Mouse (Mus musculus): ENCODE measurements around the gene Iqsec1. TPM values are rescaled to one million over a fixed set of nuclear protein-coding genes. Genes with fewer than 3 reads are reported as not detected.

Gene Iqsec1
- polyA plus RNA-seq, 1 experiment from 2014 or later: 16.1 TPM

- H3K27ac ChIP-seq (ENCODE audit: low read depth, low read length): no peak overlapping the region
- no peaks in the 10 kb centered on the region for H3K4me1 ChIP-seq (ENCODE audit: control insufficient read depth, insufficient read depth, low read length)
- H3K9ac ChIP-seq (ENCODE audit: low read depth, low read length): no peak overlapping the region
- no peak for ATAC-seq (ENCODE audit: low FRiP score, low TSS enrichment)
- 91% methylated on average over 2 of the region's 2 CpGs for WGBS
- H3K9me3 ChIP-seq (ENCODE audit: control insufficient read depth, low read length): no peaks in the 10 kb centered on the region
- H3K4me2 ChIP-seq (replicated peaks; ENCODE audit: low read depth, low read length): no peak overlapping the region
- H3K4me3 ChIP-seq (ENCODE audit: low read length): no peak overlapping the region
- no peaks in the 10 kb centered on the region for H3K36me3 ChIP-seq (ENCODE audit: control insufficient read depth, insufficient read depth, low read length)
- no peaks in the 10 kb centered on the region for H3K27me3 ChIP-seq (ENCODE audit: control insufficient read depth, insufficient read depth, low read length)
These were observed 187.7 kb downstream of the Iqsec1 start for GRCm38 (mm10) chr6:90800825-90801224.

DNA sequence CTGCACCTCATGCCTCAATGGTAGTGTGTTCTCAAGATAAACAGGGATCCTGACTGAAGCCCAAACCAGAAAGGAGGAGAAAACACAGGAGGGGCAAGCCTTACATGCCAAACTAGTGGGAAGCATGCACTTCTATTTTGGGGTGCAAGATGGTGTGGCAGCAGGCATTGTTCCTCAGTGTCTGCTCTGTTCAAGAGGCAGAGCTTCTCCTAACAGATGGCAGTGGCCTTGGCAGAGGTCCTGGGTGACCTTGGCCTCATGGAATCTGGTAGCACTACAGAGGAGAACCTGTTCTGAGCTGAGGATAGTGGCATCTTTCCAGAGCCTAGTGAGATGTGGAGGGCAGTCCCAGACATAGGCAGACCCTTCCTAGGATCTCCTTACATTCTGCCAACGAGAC lies 189.4 kb downstream of the Iqsec1 start:
- Histone ChIP-seq H3K4me2 (replicated peaks; ENCODE audit: low read depth, low read length) (no peak overlapping the region), H3K36me3 (ENCODE audit: control insufficient read depth, insufficient read depth, low read length) (no peaks in the 10 kb centered on the region), H3K4me3 (ENCODE audit: low read length) (no peak overlapping the region), H3K9ac (ENCODE audit: low read depth, low read length) (no peak overlapping the region), H3K4me1 (ENCODE audit: control insufficient read depth, insufficient read depth, low read length) (no peaks in the 10 kb centered on the region), H3K27me3 (ENCODE audit: control insufficient read depth, insufficient read depth, low read length) (no peaks in the 10 kb centered on the region), H3K9me3 (ENCODE audit: control insufficient read depth, low read length) (no peaks in the 10 kb centered on the region), H3K27ac (ENCODE audit: low read depth, low read length) (no peak overlapping the region)
- WGBS: 100% methylated on average over 1 of the region's 1 CpGs
- no peak for ATAC-seq (ENCODE audit: low FRiP score, low TSS enrichment)

GRCm38 (mm10) chr6:90798201-90798600 lies 190.3 kb downstream of the Iqsec1 start:
- H3K4me3 ChIP-seq (ENCODE audit: low read length): no peak overlapping the region
- no peak for ATAC-seq (ENCODE audit: low FRiP score, low TSS enrichment)
- no peaks in the 10 kb centered on the region for H3K9me3 ChIP-seq (ENCODE audit: control insufficient read depth, low read length)
- H3K4me1 ChIP-seq (ENCODE audit: control insufficient read depth, insufficient read depth, low read length): no peaks in the 10 kb centered on the region
- H3K4me2 ChIP-seq (replicated peaks; ENCODE audit: low read depth, low read length): no peak overlapping the region
- no peaks in the 10 kb centered on the region for H3K27me3 ChIP-seq (ENCODE audit: control insufficient read depth, insufficient read depth, low read length)
- no peaks in the 10 kb centered on the region for H3K36me3 ChIP-seq (ENCODE audit: control insufficient read depth, insufficient read depth, low read length)
- H3K27ac ChIP-seq (ENCODE audit: low read depth, low read length): no peak overlapping the region
- H3K9ac ChIP-seq (ENCODE audit: low read depth, low read length): no peak overlapping the region

DNA sequence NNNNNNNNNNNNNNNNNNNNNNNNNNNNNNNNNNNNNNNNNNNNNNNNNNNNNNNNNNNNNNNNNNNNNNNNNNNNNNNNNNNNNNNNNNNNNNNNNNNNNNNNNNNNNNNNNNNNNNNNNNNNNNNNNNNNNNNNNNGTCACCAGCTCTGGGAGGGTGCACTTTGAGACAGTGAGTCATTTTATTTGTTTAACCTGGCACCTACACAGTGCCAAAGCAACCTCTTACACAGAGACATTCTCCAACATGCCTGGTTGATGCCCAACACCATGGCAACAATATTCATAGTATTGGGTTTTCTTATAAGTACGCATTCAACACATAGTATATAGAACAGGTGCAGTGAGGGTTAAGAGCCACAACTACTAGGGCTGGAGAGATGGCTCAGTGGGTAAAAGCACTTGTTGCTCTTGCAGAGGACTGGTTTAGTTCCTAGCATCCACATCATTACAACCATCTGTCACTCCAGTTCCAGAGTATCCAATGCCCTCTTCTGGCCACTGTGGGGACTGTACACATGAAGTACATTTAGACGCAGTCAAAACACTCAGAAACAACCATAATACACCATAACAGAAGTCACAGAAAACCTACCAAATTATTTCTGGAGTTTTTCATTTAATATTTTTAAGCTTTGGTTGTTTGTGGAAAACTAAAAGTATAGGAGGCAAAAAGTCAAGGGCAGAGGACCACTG lies 191.4 kb downstream of the Iqsec1 start:
- Histone ChIP-seq H3K27ac (ENCODE audit: low read depth, low read length) (no peak overlapping the region), H3K9ac (ENCODE audit: low read depth, low read length) (no peak overlapping the region), H3K4me2 (replicated peaks; ENCODE audit: low read depth, low read length) (no peak overlapping the region), H3K27me3 (ENCODE audit: control insufficient read depth, insufficient read depth, low read length) (no peaks in the 10 kb centered on the region), H3K4me1 (ENCODE audit: control insufficient read depth, insufficient read depth, low read length) (no peaks in the 10 kb centered on the region), H3K36me3 (ENCODE audit: control insufficient read depth, insufficient read depth, low read length) (no peaks in the 10 kb centered on the region), H3K4me3 (ENCODE audit: low read length) (no peak overlapping the region), H3K9me3 (ENCODE audit: control insufficient read depth, low read length) (no peaks in the 10 kb centered on the region)
- ATAC-seq (ENCODE audit: low FRiP score, low TSS enrichment): no peak
- 92% methylated on average over 2 of the region's 2 CpGs for WGBS

GRCm38 (mm10) chr6:90790901-90791300 lies 197.6 kb downstream of the Iqsec1 start:
- Histone ChIP-seq H3K4me3 (ENCODE audit: low read length) (no peak overlapping the region), H3K36me3 (ENCODE audit: control insufficient read depth, insufficient read depth, low read length) (no peaks in the 10 kb centered on the region), H3K27ac (ENCODE audit: low read depth, low read length) (no peak overlapping the region), H3K4me1 (ENCODE audit: control insufficient read depth, insufficient read depth, low read length) (no peaks in the 10 kb centered on the region), H3K4me2 (replicated peaks; ENCODE audit: low read depth, low read length) (no peak overlapping the region), H3K9me3 (ENCODE audit: control insufficient read depth, low read length) (no peaks in the 10 kb centered on the region), H3K27me3 (ENCODE audit: control insufficient read depth, insufficient read depth, low read length) (no peaks in the 10 kb centered on the region), H3K9ac (ENCODE audit: low read depth, low read length) (no peak overlapping the region)
- ATAC-seq (ENCODE audit: low FRiP score, low TSS enrichment): no peak

GRCm38 (mm10) chr6:90789520-90789919 lies 199.0 kb downstream of the Iqsec1 start:
- Histone ChIP-seq H3K27ac (ENCODE audit: low read depth, low read length) (no peak overlapping the region), H3K9ac (ENCODE audit: low read depth, low read length) (no peak overlapping the region), H3K4me3 (ENCODE audit: low read length) (no peak overlapping the region), H3K27me3 (ENCODE audit: control insufficient read depth, insufficient read depth, low read length) (no peaks in the 10 kb centered on the region), H3K36me3 (ENCODE audit: control insufficient read depth, insufficient read depth, low read length) (no peaks in the 10 kb centered on the region), H3K4me1 (ENCODE audit: control insufficient read depth, insufficient read depth, low read length) (no peaks in the 10 kb centered on the region), H3K4me2 (replicated peaks; ENCODE audit: low read depth, low read length) (no peak overlapping the region), H3K9me3 (ENCODE audit: control insufficient read depth, low read length) (no peaks in the 10 kb centered on the region)
- ATAC-seq (ENCODE audit: low FRiP score, low TSS enrichment): no peak
- WGBS: 90% methylated on average over 5 of the region's 5 CpGs

DNA sequence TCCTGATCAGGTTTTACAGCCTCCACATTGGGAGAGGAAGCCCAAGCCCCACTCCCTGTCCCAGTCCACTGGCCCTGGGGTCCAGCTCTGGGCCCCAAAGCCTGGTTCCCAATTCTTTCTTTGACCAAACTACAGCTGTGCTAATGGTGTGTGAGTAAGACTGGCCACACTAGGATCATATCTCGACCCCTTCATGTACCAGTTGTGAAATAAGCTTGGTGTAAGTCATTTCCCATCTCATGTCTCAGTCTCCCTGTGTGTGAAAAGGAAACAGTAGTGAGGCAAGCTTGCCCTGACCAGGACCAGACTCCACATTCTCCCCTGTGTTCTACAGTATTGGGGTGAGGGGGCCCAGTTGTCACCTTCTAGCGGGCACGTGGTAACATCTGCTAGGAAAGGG lies 200.9 kb downstream of the Iqsec1 start:
- no peaks in the 10 kb centered on the region for H3K4me1 ChIP-seq (ENCODE audit: control insufficient read depth, insufficient read depth, low read length)
- no peak overlapping the region for H3K9ac ChIP-seq (ENCODE audit: low read depth, low read length)
- H3K4me2 ChIP-seq (replicated peaks; ENCODE audit: low read depth, low read length): no peak overlapping the region
- H3K9me3 ChIP-seq (ENCODE audit: control insufficient read depth, low read length): no peaks in the 10 kb centered on the region
- no peak overlapping the region for H3K27ac ChIP-seq (ENCODE audit: low read depth, low read length)
- H3K27me3 ChIP-seq (ENCODE audit: control insufficient read depth, insufficient read depth, low read length): no peaks in the 10 kb centered on the region
- H3K4me3 ChIP-seq (ENCODE audit: low read length): no peak overlapping the region
- no peak for ATAC-seq (ENCODE audit: low FRiP score, low TSS enrichment)
- WGBS: 89% methylated on average over 3 of the region's 3 CpGs
- no peaks in the 10 kb centered on the region for H3K36me3 ChIP-seq (ENCODE audit: control insufficient read depth, insufficient read depth, low read length)

DNA sequence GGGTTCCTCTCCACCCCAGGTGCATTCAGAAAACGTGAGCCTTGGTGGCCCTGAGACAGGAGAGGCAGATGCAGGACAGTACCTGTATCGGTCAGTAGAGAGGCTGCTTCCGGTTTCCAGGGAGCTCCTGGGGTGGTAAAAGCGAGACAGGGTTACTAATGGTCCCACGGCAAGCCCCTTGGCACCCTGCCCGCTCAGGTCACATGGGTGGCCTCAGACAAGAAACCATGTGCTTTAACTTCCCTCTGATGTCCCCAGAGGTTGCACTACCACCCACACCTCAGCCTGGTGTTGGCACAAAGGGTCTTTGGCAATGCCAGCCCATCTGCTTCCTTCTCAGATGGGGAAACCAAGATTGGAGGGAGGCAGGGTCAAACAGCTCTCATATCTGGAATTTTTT lies 201.4 kb downstream of the Iqsec1 start:
- no peaks in the 10 kb centered on the region for H3K36me3 ChIP-seq (ENCODE audit: control insufficient read depth, insufficient read depth, low read length)
- H3K9me3 ChIP-seq (ENCODE audit: control insufficient read depth, low read length): no peaks in the 10 kb centered on the region
- H3K4me3 ChIP-seq (ENCODE audit: low read length): no peak overlapping the region
- H3K4me1 ChIP-seq (ENCODE audit: control insufficient read depth, insufficient read depth, low read length): peaks cover 5% of the 10 kb centered on the region
- H3K27me3 ChIP-seq (ENCODE audit: control insufficient read depth, insufficient read depth, low read length): no peaks in the 10 kb centered on the region
- ATAC-seq (ENCODE audit: low FRiP score, low TSS enrichment): no peak
- no peak overlapping the region for H3K4me2 ChIP-seq (replicated peaks; ENCODE audit: low read depth, low read length)
- no peak overlapping the region for H3K27ac ChIP-seq (ENCODE audit: low read depth, low read length)
- no peak overlapping the region for H3K9ac ChIP-seq (ENCODE audit: low read depth, low read length)
- WGBS: 66% methylated on average over 6 of the region's 6 CpGs

- H3K36me3 ChIP-seq (ENCODE audit: control insufficient read depth, insufficient read depth, low read length): no peaks in the 10 kb centered on the region
- no peak for ATAC-seq (ENCODE audit: low FRiP score, low TSS enrichment)
- H3K9me3 ChIP-seq (ENCODE audit: control insufficient read depth, low read length): no peaks in the 10 kb centered on the region
- H3K27me3 ChIP-seq (ENCODE audit: control insufficient read depth, insufficient read depth, low read length): no peaks in the 10 kb centered on the region
- no peak overlapping the region for H3K4me3 ChIP-seq (ENCODE audit: low read length)
- no peak overlapping the region for H3K4me2 ChIP-seq (replicated peaks; ENCODE audit: low read depth, low read length)
- 67% methylated on average over 3 of the region's 3 CpGs for WGBS
- peaks cover 10% of the 10 kb centered on the region for H3K4me1 ChIP-seq (ENCODE audit: control insufficient read depth, insufficient read depth, low read length)
- H3K27ac ChIP-seq (ENCODE audit: low read depth, low read length): no peak overlapping the region
- no peak overlapping the region for H3K9ac ChIP-seq (ENCODE audit: low read depth, low read length)
These were observed 201.9 kb downstream of the Iqsec1 start for GRCm38 (mm10) chr6:90786589-90786988.

All from kidney, embryonic 14.5 days (tissue).